Mouse (Mus musculus) C2C12 (cell line): ENCODE data around the gene Ttll5. TPM values are rescaled to one million over a fixed set of nuclear protein-coding genes. Genes with fewer than 3 reads are reported as not detected.

Experiments
- H3K27me3 ChIP-seq: one replicate; pipeline ENCODE4 v1.6.1; 2011; ENCODE audit not compliant: control insufficient read depth, insufficient read depth, insufficient read length
- H3K36me3 ChIP-seq: one replicate; pipeline ENCODE4 v1.6.1; 2011; ENCODE audit not compliant: control insufficient read depth, insufficient read depth
- H3K4me3 ChIP-seq: one replicate; pipeline ENCODE4 v1.5.1; 2011; ENCODE audit warnings: mild to moderate bottlenecking, control low read depth; ENCODE audit not compliant: poor library complexity, insufficient read depth, severe bottlenecking
- H3K79me2 ChIP-seq: one replicate; pipeline ENCODE4 v1.6.1; 2011; ENCODE audit not compliant: control insufficient read depth, insufficient read depth
- H3K79me3 ChIP-seq: one replicate; pipeline ENCODE4 v1.6.1; 2011; ENCODE audit warnings: low read depth, control low read depth
- H3ac ChIP-seq: one replicate; pipeline ENCODE3; 2011; ENCODE audit warnings: low read depth; ENCODE audit not compliant: control insufficient read depth, insufficient read length
- CEBPB ChIP-seq: IDR thresholded peaks from one replicate; pipeline ENCODE4 v1.6.1; 2011; ENCODE audit warnings: low read depth, mild to moderate bottlenecking, control low read depth, moderate library complexity
- CTCF ChIP-seq: IDR thresholded peaks from one replicate; pipeline ENCODE4 v1.5.1; 2011; ENCODE audit not compliant: control insufficient read depth, insufficient read depth, insufficient read length
- FOSL1 ChIP-seq: IDR thresholded peaks from one replicate; pipeline ENCODE4 v1.8.0; 2011; ENCODE audit warnings: mild to moderate bottlenecking, low read length; ENCODE audit not compliant: poor library complexity, insufficient read depth, severe bottlenecking
- MAX ChIP-seq: IDR thresholded peaks from one replicate; pipeline ENCODE4 v1.6.1; 2011; ENCODE audit warnings: mild to moderate bottlenecking, control low read depth
- MYOD1 ChIP-seq: IDR thresholded peaks from one replicate; pipeline ENCODE4 v1.6.1; 2011; ENCODE audit warnings: low read depth; ENCODE audit not compliant: control insufficient read depth, insufficient read length
- MYOG ChIP-seq: IDR thresholded peaks from one replicate; pipeline ENCODE4 v1.6.1; 2011; ENCODE audit not compliant: control insufficient read depth, insufficient read length; ENCODE audit errors: extremely low read depth
- USF1 ChIP-seq: IDR thresholded peaks from one replicate; pipeline ENCODE4 v1.6.1; 2011; ENCODE audit warnings: low read depth, mild to moderate bottlenecking, control low read depth, moderate library complexity
- polyA plus RNA-seq: library from polyadenylated mRNA; unstranded; fragments of >200 nt; fragmentation: generic; extraction: Trizol; gene quantifications from one replicate; pipeline ENCODE4 v1.2.1, GENCODE M21; 2012; ENCODE audit warnings: missing spikeins

Gene Ttll5
- polyA plus RNA-seq, 1 experiment: 20.1 TPM

GRCm38 (mm10) chr12:85993790-85994360, 169.4 kb downstream of the Ttll5 start:
- Histone ChIP-seq H3K27me3 (no peaks in the 10 kb centered on the region), H3K36me3 (peaks cover 20% of the 10 kb centered on the region), H3K79me2 (no peaks in the 10 kb centered on the region), H3K79me3 (peaks cover 1% of the 10 kb centered on the region), H3K4me3 (no peak overlapping the region), H3ac (no peak overlapping the region)
- TF ChIP-seq CTCF: no peak
- TF ChIP-seq MYOD1: no peak
- no peak for TF ChIP-seq MYOG
- TF ChIP-seq FOSL1: no peak
- TF ChIP-seq MAX: no peak
- TF ChIP-seq CEBPB: no peak
- no peak for TF ChIP-seq USF1

- Histone ChIP-seq H3K79me3 (peaks cover 2% of the 10 kb centered on the region), H3K27me3 (no peaks in the 10 kb centered on the region), H3K4me3 (no peak overlapping the region), H3ac (no peak overlapping the region), H3K79me2 (no peaks in the 10 kb centered on the region), H3K36me3 (peaks cover 20% of the 10 kb centered on the region)
- TF ChIP-seq MYOG (no peak), MAX (peak; percentile 81), FOSL1 (peak; percentile 50)
Measured at GRCm38 (mm10) chr12:86000641-86001073, 176.2 kb downstream of the Ttll5 start.

GRCm38 (mm10) chr12:86001120-86001655, 176.7 kb downstream of the Ttll5 start:
- peak overlapping the region; percentile 48 for H3ac ChIP-seq
- peaks cover 2% of the 10 kb centered on the region for H3K79me3 ChIP-seq
- no peak for TF ChIP-seq USF1
- TF ChIP-seq MYOG: no peak
- TF ChIP-seq MAX: no peak
- no peak for TF ChIP-seq MYOD1
- TF ChIP-seq FOSL1: no peak
- no peak for TF ChIP-seq CEBPB
- no peak for TF ChIP-seq CTCF
- H3K79me2 ChIP-seq: no peaks in the 10 kb centered on the region
- no peaks in the 10 kb centered on the region for H3K27me3 ChIP-seq
- H3K36me3 ChIP-seq: peaks cover 16% of the 10 kb centered on the region
- H3K4me3 ChIP-seq: no peak overlapping the region

- Histone ChIP-seq H3K79me3 (peaks cover 2% of the 10 kb centered on the region), H3K79me2 (peaks cover 7% of the 10 kb centered on the region), H3K27me3 (no peaks in the 10 kb centered on the region), H3ac (no peak overlapping the region), H3K4me3 (no peak overlapping the region), H3K36me3 (peaks cover 3% of the 10 kb centered on the region)
- no peak for TF ChIP-seq FOSL1
- no peak for TF ChIP-seq MYOG
- TF ChIP-seq CTCF: no peak
- no peak for TF ChIP-seq USF1
Measured at GRCm38 (mm10) chr12:86004627-86005026, 180.2 kb downstream of the Ttll5 start.

DNA sequence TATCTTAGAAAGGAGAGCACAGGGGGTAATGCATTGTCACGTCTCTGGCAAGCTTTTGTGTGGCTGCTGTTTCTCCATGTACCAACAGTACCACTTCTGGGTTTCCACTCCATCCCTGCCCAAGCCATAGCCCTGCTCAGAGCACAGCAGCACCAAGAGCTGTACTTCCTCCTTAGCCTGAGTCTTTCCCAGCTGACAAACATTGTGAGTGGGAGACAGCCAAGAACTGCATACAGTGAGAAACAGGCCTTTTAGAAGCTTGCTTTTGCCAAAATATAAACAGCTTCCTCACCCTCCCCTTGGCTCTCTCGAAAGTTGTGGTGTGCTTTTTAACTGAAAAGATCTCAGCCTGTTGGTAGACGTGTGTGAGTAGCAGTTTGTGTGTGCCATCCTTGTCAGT, 182.9 kb downstream of the Ttll5 start:
- Histone ChIP-seq H3ac (no peak overlapping the region), H3K27me3 (no peaks in the 10 kb centered on the region), H3K36me3 (peaks cover 3% of the 10 kb centered on the region), H3K4me3 (no peak overlapping the region), H3K79me2 (peaks cover 7% of the 10 kb centered on the region), H3K79me3 (peaks cover 2% of the 10 kb centered on the region)
- TF ChIP-seq CEBPB: no peak

DNA sequence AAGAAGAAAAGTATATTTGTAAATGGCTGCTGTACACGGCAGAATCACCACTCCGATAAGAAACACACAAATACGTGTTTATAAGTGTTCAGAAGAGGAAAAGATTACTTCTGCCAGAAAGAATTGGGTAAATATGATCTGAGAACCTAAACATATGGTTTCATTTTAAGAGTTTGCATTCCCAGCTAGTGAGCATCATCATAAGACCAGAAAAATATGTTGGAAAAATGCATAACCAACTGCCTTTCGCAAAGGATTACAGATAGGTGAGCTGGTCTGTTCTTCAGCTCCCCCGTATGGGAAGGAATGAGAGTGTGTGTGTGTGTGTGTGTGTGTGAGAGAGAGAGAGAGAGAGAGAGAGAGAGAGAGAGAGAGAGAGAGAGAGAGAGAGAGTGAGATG, 186.2 kb downstream of the Ttll5 start:
- Histone ChIP-seq H3K27me3 (no peaks in the 10 kb centered on the region), H3K36me3 (peaks cover 3% of the 10 kb centered on the region), H3ac (no peak overlapping the region), H3K4me3 (no peak overlapping the region), H3K79me3 (no peaks in the 10 kb centered on the region), H3K79me2 (peaks cover 7% of the 10 kb centered on the region)
- TF ChIP-seq USF1 (no peak), MYOD1 (no peak), MAX (no peak), FOSL1 (no peak), CTCF (no peak), MYOG (no peak), CEBPB (no peak)
